Mouse (Mus musculus) cortical plate, adult 2 months (tissue): ENCODE measurements around the gene Gm7029.
"Not testable (repeated sequence)": the region's sequence is repeated elsewhere in the genome, so short reads cannot be mapped to it uniquely, and the experiment has no call there.

Experiments used
- CTCF ChIP-seq: fragments of 200-500 bp; IDR thresholded peaks from 2 replicates; pipeline ENCODE4 v1.5.1; 2011; ENCODE audit warnings: mild to moderate bottlenecking, control low read depth, low read length; ENCODE audit not compliant: insufficient read depth; ENCODE audit errors: extremely low read depth
- POLR2A ChIP-seq: fragments of 200-500 bp; IDR thresholded peaks from 2 replicates; pipeline ENCODE4 v1.6.1; 2011; ENCODE audit warnings: mild to moderate bottlenecking, low read length, control low read depth; ENCODE audit not compliant: insufficient read depth; ENCODE audit errors: extremely low read depth

DNA sequence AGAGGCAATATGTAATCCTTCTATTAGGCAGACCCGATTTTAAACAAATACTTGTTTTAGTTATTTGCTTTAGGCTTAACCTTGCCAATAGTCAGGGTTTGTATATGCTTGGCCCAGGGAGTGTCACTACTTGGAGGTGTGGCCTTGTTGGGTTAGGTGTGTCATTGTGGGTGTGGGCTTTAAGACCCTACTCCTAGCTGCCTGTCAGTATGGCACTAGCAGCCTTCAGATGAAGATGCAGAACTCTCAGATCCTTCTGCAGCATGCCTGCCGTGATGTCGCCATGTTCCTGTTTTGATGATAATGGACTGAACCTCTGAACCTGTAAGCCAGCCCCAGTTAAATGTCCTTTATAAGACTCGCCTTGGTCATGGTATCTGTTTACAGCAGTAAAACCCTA lies 19.4 kb downstream of the Gm7029 start:
- not testable (repeated sequence) for TF ChIP-seq POLR2A, CTCF
